Mouse (Mus musculus): Measurements from ENCODE around the gene Podxl.
"Not testable (repeated sequence)": the region's sequence is repeated elsewhere in the genome, so short reads cannot be mapped to it uniquely, and the experiment has no call there.

The Podxl gene

DNA sequence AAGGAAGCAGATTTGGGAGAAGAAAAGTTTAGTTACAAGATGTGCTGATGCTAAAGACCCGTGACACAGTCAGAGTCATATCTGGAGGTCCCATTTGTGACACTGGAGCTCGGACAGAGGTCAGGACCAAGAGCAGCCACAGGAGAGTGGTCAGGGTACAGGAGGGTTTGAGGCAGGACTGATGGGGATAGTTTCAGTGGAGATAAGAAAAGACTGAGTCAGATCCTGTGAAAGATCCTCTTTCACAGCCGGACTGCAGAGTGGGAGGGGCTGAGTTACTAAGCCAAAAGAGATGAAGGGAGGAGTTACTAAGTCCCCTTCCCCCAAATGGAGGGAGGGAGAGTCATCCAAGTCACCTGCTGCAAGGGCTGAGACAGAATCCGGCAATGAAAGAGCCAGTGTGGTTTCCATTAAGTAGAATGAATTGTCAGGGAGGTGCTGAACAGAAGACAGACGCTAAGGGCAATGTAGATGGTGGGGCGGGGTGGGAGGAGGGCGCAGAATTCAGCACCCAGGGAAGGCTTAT, 4.4 kb upstream of the Podxl start:
- intact Hi-C loops (cut with DNase I): no loop called here

DNA sequence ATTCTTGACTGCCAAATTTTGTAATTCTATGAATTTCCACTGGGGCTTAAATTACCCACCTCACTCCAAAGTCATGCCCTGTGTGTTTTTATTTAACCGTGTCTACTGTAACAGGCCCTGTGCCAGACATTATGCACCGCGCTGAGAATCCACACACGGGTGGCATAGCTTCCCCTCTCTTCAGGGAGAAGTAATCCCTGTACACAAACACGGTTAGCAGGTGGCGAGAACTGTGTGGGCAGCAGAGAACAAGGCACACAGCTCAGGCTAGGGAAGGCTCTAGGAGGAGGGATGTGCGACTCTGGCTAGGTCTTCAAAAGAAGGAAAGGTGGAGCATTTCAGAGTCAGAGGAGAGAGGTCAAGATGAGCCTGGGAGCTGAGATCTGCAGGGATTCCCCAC, 3.4 kb upstream of the Podxl start:
- intact Hi-C loops (cut with DNase I): no loop called here

DNA sequence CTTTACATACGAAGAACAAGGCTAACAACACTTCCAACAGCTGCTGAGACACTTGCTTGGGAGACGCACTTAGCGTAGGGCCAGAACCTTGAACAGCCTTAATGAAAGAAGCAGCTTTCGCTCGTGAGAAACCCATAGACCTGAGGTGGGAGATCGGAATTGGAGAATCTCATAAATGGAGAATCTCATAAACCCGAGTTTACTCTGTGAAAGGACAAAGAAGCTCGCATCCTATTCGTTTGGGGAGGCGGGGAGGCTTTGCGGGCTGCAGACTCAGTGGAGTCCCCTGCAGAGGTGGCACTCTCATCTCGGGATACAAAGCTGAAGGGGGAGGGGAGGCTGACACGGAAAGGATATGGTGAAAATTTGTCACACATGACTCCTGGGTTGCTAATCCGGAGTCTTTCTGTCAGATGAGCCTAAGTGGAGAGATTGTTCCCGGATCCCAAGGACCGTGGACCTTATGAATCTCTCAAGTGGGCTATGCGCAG, 1.2 kb upstream of the Podxl start:
- intact Hi-C loops (cut with DNase I): no loop called here

DNA sequence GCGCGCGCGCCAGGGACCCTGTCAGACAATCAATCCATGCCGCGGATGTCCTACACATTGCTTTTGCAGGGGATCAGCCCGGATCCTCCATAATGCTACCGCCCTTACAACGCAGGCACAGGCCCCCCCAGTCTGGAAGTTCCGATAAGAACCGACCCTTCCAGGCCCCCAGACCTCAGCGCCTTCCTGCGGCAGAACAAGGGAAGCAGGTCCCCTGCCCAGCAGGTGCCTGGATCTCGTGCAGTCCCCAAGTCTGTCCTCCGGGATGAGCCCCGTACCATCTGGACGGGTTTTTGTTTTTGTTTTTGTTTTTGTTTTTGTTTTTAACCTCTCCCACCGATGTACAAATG, 376 bp upstream of the Podxl start:
- intact Hi-C loops (cut with DNase I): no loop called here

DNA sequence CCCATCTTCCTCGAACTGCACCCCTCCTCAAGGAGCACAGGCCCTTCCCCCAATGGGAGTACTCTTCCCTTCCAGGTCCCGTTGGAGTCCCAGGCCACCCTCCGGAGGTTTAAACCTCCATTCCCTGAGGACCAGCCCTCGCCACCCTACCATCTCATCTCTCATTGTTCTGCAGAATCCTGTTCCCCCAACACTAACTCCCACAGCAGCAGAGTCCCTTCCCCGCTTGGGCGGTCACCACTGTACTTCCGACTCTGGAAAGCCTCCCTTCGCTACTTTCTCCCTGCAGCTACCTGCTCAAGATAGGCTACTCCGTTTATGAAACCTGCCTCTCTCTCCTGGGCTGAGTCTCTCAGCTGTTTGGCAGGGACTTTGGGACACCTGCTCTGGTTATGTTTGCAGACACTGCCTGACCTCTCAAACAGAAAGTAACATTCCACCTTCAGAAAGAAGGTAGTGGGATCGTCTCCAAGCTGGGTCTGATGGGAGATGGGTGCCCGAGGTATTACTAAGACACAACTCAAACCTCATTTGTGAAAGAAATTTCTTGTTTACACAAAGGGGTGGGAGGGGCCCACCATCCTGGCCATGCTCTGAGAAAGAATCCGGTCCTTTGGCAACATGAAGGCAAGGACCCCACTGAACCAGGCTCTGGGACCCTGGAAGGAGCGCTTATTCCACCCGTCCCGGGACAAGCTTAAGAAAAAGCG, 1.3 kb downstream of the Podxl start:
- intact Hi-C loops (cut with DNase I): no loop called here

DNA sequence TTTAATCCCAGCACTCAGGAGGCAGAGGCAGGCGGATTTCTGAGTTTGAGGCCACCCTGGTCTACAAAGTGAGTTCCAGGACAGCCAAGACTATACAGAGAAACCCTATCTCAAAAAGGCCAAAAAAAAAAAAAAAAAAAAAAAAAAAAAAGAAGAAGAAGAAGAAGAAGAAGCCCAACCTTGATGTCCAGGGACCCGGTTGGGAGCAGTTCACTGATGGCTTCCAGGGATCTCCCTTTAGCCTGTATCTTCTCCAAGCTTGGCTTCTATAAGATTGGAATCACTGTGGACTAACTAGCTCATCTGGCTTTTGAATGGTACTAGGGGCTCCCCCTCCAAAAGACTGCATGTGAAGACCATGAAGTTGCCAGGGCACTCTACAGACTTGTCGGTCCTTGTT, 1.8 kb downstream of the Podxl start:
- intact Hi-C loops (cut with DNase I): not testable (repeated sequence)

DNA sequence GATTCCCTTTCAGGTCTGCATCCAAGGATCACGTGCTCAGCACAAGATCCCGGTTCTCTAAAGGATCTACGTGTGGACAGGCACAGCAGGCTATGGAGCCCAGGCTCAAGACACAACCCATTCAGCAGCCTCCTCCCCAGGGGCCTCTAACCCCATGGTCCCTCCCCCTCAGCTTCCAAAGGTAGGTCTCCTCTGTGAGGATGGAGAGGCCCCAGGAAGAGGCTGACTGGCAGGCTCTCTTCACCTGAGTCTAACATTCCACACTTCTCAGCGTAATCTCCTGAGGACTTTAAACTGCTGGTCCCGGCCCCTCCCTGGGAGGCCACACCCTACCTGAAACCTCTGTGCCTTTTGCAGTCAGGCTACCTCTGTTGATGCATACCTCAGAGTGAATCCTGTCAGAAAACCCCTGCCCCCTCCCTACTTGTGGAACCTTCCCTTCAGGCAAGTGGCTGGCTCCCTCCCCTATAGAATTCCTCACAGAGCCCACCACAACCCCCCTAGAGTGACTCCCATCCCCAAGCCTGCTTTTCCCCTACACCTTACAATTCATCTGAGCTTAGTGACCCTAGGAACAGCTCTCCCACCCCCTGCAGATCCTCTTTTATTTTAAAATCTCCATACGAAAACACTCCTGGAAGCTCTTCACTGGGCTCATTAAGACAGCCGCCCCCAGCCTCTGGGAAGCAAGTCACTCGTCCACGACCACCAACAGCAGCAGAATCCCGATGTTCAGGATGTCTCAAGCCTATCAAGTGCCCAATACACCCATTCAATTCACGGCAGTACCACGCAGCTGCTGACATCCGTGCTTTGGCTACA, 3.4 kb downstream of the Podxl start:
- intact Hi-C loops (cut with DNase I): no loop called here

DNA sequence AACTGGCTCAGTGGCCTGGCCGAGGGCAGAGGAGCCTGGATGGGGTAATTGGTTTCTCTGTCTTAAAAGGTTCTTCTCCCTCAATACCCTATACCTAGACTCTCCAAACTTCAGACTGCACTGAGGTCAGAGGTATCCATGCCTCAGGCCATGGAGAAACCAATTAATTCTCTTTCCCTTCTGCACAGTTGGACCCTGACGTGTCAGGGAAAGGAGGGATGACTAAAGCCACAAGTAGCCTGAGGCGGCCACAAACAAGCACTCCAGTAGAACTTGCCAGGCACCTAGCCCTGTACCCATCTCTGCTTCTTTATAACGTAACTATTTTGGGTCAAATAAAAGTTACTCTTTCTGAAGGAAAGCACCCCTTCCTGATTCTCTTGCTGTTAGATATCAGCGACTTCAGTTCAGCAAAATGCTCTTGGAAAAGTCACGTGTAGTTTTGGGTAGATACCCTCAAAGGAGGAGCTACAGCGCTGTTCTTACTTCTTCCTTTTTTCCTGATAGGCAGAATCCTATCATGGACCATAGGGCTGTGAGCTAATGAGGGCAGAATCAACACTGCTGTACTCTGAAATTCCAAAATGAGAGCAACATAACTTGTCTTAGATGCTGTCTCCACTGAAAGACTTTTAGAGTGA, 7.2 kb downstream of the Podxl start:
- intact Hi-C loops (cut with DNase I): no loop called here

DNA sequence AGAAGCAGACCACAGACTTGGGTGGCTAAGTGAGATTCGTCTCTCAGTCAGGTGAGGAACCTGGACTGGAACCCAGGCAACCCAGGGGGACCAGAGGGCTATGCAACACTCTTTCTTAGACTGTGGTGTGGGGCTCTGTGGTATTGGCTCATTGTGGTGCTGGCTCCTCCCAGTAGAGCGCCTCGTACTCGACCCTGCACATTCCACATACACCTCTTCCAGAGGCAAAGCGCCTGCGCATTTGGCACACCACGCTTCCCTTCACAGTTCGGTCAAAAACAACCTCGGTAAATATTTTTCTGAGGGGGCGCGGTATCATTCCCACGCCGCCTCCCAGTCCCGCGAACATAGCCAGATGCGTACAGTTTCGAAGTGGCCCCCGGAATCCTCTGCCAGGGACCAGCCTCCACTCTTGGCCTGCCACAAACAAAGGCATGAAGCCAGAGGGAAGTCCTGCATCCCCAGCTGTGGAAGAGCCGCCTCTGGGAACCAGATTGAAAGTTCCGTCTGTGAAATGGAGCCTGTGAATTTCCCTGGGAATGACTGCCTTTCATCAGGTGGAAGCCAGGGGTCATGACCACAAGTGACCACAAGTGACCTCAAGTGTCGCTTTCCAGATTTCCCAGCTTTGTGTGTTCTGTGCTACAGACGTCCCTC, 12.8 kb downstream of the Podxl start:
- intact Hi-C loops (cut with DNase I): no loop called here

DNA sequence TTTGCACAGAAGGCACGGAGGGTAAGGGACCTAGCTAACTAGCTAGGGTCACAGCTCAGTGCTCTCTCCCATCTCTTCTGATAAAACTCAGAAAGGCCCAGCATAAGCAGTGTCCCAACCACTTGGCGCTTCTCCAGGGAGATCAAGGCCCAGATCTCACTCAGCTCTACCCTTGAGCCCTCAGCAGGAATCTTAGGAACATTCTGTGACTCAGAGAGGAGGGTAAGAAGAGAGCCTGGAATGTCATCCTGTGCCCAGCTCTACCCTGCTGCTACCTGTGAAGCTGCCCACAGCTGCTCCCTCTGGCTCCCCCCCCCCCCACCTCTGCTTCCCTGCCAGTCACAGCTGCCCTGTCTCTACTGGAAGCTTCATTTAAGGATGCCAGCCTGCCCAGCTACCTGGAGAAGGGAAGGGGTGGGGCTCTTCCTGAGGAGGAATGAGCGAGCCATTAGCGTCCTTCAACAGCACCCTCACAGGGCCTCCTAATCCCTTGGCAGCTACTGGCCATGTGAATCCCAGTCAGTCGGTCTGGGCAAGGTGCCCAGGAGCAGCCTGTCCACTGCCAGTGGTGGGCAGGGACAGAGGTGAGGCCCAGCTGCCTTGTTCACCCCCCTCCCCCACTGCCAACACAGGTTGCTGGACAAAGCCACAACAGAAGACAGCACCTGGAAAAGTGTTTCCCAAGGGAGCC, 14.3 kb downstream of the Podxl start:
- intact Hi-C loops (cut with DNase I): no loop called here

DNA sequence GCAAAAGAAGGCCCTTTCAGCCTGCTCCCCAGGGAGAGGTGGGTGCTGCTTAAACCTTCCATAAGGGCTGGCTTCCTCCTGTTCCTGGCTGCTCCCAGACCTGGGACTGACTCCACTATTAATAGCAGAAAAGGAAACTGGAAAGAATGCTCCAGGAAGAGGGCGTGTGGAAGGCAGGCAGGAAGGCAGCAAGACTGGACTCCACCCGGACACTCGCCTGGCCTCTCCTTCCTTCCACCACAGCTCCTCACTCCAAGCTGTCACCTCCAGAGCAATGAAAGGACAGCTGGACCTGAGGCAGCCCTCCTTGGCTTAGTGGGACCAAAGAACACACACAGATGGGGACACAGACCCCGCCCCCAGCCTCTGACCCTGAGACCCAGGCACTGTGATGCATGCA, 19.5 kb downstream of the Podxl start:
- intact Hi-C loops (cut with DNase I): no loop called here

DNA sequence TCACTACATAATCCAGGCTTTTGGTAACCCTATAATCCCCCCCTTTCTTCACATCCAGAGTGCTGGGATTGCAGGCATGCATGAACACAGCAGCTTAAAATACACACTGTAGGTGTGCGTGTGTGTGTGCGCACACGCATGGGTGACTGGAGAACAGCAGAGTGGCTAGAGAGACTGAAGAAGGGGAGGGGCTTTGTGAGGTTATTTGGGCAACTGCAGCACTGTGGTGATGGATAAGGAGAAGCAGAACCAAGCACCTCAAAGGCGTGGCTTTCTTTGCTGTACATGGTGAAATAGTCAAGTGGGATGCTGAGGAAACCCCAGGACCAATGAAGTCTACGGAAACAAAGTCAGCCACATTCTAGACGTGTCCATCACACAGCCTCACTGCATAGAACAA, 23.8 kb downstream of the Podxl start:
- intact Hi-C loops (cut with DNase I): no loop called here

DNA sequence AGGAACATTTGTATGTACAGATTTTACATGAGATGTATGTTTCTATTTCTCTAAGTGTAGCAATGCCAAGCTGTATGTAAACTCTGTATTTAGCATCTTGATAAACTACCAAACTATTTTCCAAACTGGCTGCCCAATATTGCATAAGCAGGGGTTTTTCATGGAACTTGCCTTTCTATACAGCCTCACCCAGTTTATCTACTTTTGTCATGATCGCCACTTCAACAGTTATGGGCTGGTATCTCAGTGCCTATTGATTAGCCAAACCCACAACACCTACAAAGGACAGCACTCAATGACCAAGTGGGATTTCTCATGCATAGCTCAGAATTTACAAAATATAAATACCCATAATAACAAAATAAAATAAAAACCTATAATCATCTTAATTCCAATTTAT, 25.7 kb downstream of the Podxl start:
- intact Hi-C loops (cut with DNase I): no loop called here

DNA sequence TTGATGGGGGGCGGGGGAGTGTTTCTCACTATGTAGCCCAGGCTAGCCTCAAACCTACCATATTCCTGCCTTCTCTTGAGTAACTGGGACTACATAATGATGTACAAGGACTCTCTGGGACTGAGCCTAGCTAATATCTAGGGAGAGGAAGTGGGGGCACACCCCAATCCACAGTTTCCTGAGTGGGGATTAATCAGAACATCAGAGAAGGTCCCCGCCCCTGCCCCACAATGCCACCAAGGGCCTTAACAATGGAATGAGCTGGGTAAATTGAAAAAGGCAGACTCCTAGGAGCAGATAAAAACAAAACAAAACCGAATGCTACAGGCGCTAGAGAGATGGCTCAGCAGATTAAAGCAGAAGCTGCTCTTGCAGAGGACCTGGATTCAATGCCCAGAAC, 26.6 kb downstream of the Podxl start:
- intact Hi-C loops (cut with DNase I): no loop called here

DNA sequence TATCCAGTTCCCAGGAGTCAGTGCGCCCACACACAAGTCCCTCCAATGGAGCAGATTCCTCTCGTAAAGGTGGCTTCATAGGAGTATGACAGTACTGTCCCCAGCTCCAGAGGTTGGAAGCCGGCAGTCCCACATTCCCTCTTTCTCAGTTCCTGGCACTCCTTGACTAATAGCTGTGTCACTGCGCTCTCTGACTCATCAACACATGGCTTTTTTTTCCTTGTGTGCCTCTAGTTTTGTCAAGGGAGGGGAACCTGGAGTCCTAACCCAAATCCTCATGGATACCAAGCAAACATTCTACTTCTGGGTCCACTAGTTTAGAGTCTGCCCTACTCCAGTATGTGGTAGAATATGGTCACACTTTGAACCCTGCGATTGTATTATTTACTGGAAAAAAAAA, 29.1 kb downstream of the Podxl start:
- intact Hi-C loops (cut with DNase I): no loop called here

DNA sequence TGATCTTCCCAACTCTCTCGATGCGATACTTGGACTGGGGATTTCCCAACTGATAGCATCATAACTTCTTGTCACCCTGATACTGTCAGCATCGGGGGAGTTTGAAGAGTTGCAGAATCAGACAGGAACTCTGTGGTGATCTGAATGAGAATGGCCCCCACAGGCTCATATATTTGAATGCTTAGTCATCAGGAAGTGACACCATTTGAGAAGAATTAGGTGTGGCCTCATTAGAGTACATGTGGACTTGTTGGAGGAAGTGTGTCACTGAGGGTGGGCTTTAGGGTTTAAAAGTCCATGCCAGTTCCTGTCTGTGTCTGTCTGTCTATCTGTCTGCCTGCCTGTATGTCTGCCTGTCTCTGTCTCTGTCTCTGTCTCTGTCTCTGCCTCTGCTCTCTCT, 31.9 kb downstream of the Podxl start:
- intact Hi-C loops (cut with DNase I): no loop called here

DNA sequence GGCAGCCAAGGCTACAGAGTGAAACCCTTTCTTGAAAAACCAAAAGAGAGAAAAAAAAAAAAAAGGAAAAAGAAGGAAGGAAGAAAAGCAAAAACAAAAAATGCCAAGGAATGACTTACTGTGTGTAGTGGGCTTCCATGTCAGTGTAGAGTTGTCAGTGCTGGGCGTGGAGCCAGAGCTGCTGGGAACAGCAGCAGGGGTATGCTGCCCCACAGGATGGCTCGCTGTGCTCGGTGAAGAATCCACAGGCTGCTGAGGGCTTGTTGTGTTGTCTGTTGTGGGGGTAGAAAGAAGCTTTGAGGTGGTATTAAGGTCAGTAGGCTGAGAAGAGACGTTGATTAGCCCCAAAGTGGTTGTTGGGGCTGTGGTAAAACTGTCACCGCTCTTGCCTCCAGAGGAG, 35.4 kb downstream of the Podxl start:
- intact Hi-C loops (cut with DNase I): no loop called here

DNA sequence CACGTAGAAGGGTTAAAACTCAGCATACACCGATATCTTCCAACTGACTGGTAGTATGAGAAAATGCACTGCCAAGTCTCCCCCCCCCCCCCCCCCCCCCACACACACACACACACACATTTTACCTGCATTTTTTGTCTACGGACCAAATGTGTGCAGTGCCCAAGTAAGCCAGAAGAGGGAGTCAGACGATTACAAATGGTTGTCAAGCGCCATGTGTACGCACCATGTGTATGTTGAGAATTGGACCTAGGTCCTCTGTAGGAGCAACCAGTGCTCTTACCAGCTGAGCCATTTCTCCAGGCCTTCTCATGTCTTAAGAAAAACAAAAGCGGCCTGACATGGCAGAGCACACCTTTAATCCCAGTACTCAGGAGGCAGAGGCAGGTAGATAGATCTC, 35.9 kb downstream of the Podxl start:
- intact Hi-C loops (cut with DNase I): no loop called here

DNA sequence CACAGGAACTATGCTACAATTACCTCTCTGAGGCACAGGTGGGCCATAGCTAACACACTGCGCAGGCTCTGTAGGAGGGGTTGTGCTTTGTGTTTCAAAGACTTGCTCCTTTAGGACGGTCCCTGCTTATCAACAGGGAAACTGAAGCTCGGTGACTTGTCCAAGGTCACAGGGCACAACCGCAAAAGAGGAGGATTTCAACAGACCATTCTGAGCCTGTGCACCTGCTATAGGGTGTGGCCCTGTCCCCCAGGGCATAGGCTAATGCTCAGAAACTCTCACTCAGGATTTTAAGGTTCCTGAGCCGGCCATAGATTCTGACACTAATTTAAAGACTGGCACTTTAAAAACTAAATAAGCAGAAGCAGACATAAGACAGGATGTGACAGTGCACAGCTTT, 36.9 kb downstream of the Podxl start:
- intact Hi-C loops (cut with DNase I): loop anchor here (1.0 kb wide), 1 partner anchor 112 kb away; no protein-coding TSS in a partner anchor

DNA sequence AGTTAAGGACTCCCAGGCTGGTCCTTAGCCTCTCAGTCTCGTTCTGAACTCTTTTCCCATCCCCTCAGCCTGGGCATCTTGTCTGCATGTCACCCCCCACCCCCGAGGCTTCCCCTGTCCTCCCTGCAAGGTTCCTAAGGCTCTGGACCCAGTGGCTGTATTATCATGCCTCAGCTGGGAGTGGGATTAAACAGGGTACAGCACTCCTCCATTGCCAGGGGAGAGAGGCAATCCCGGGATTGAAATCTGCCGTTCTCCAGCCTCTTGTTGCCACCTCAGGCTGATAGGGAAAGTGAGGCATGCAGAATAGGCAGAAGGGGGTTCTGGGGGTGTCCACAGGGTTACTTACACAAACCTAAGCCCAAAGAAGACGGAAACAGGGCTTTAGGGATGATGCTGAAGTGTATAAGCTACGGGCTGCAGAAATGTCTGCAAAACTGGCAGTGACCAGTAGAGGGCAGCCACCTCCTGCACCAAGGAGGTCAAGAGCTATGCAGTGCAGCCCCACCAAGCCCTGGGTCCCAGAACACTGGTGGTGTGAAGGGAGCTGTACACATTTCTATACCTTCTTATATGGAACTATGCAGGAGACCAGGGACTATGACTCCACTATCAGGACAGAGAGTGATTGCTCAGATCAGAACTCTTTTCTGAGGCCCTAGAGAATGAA, 38.4 kb downstream of the Podxl start:
- intact Hi-C loops (cut with DNase I): no loop called here
